Mouse (Mus musculus) liver, postnatal 0 days (tissue): ENCODE measurements around the gene Bcl7b.

Experiments used
- CTCF ChIP-seq: sonication (generic); IDR thresholded peaks from 2 replicates; pipeline ENCODE4 v1.5.1; 2016; ENCODE audit warnings: antibody characterized with exemption, low read depth
- EP300 ChIP-seq: IDR thresholded peaks from 2 replicates; pipeline ENCODE4 v1.6.1; 2016; ENCODE audit warnings: antibody characterized with exemption, low read depth, mild to moderate bottlenecking

DNA sequence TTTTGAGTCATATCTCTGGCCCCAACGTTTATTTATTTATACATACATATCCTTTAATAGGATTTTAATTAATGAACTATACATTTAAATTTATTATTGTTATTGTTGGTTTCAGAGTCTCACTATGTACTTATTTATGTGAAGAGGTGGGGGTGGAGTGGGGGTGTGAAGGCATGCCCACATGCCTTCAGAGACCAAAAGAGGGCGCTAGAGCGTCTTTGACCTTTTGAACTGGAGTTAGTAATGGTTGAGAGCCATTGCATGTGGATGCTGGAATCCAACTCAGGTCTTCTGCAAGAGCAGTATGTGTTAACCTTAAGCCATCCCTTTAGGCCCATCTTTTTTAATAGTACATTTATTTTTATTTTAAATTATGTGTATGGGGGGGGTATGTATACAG is 17.5 kb downstream of the Bcl7b start:
- TF ChIP-seq CTCF (peak; percentile 64), EP300 (no peak)
